Mouse (Mus musculus) heart, postnatal 25 days (tissue): ENCODE data around the gene Olfr1443. TPM values are rescaled to one million over a fixed set of nuclear protein-coding genes. Genes with fewer than 3 reads are reported as not detected.

Experiments
- DNase-seq: peaks from one replicate; pipeline ENCODE4 v3.0.0; 2022; ENCODE audit warnings: low spot score
- intact Hi-C: fragments of 180-260 bp; cut with DNase I; formaldehyde crosslinking; loops from one replicate; pipeline ENCODE4 v1.15.1; 2025
- total RNA-seq, 2 experiments: library from RNA; stranded (reverse); gene quantifications; 2 replicates each; pipeline ENCODE4 v1.2.3; 2021

The Olfr1443 gene
- total RNA-seq, 2 experiments from 2014 or later = not detected

DNA sequence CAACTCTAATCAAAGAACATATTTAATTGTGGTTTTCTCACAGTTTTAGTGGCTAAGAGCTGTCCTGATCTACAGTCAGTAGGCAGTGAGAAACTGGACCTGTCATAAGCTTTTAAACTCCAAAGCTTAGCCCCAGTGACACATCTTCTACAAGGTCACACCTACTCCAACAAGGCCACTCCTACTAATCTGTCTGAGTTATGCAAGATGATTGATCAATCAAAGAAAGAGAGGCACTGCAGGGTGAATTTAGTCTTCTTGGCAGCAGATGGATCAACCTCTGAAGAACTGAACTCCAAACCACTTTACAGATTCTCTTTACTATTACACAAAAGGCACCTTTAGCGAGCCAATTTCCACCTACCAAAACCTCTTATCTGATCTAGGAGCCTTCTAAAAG lies 47.9 kb downstream of the Olfr1443 start:
- intact Hi-C loops = no loop called here

DNA sequence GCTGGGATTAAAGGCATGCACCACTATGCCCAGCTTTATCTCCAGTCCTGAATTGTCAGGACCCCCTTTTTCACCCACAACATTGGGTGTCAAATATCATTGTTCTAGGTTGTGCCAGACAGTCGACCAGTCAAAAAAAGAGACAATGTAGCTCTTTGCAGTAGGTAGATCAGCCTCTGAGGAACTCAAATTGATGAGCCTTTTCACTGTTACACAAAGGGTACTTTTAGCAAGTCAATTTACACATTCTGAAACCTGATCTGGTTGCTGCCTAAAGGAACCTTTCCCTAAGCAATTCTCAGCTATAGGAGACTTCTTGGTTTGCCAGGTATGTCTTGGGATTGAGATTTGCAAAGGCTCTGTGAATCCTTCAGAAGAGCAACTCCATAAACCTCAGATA lies 53.1 kb downstream of the Olfr1443 start:
- no peak for DNase-seq
- intact Hi-C loops = no loop called here

More for the DNA sequence above, 47.9 kb downstream of the Olfr1443 start:
- no peak for DNase-seq

DNA sequence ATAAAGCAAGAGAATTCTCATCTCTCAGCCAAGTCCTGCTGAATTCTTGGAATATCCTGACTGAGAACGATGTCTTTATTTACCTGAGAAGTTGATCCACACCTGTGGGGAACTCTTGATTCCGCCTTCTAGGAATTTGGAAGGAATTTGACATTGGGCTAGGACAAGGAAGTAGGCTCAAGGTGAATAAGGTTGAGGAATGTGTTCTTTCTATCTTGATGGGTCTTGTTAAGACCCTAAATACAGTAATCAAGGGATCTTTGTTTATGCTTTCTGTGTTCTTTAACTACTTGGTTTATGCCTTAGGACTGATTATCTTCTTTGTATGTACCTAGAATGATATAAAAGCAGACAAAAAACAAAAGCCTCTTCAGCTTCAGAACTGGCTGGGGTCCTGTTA lies 54.0 kb downstream of the Olfr1443 start:
- intact Hi-C loops = no loop called here
- DNase-seq = no peak

Other genes starting within 250 kb of the Olfr1443 start
- 1 to 10 TPM; 7.4 to 8.3 TPM for gene Mpeg1, start 217.3 kb upstream of the Olfr1443 start, total RNA-seq
- gene Dtx4, start 176.7 kb upstream of the Olfr1443 start, total RNA-seq = 1 to 10 TPM; 6.8 to 8.1 TPM
- 1 to 10 TPM; 5.6 to 6.1 TPM for gene Fam111a, start 132.4 kb upstream of the Olfr1443 start, total RNA-seq
- gene Gm4952, start 78.1 kb upstream of the Olfr1443 start, total RNA-seq = not detected
- gene Glyat, start 44.8 kb upstream of the Olfr1443 start, total RNA-seq = not detected
- gene Olfr1442, start 7.7 kb upstream of the Olfr1443 start, total RNA-seq = not detected
- gene Keg1, start 17.7 kb downstream of the Olfr1443 start, total RNA-seq = not detected
- gene Cntf, start 87.5 kb downstream of the Olfr1443 start, total RNA-seq = 1 to 10 TPM; 2.0 to 2.4 TPM
- gene Zfp91, start 118.0 kb downstream of the Olfr1443 start, total RNA-seq = 10 to 100 TPM; 76.2 to 77.0 TPM
- 1 to 10 TPM in 1 of 2 experiments, under 1 TPM in 1; 0.88 to 1.1 TPM for gene Lpxn, start 118.1 kb downstream of the Olfr1443 start, total RNA-seq
- not detected for gene Gm5244, start 168.6 kb downstream of the Olfr1443 start, total RNA-seq
- gene Olfr1444, start 179.2 kb downstream of the Olfr1443 start, total RNA-seq = not detected
- gene Olfr1445, start 205.7 kb downstream of the Olfr1443 start, total RNA-seq = not detected
- gene Olfr1446, start 215.4 kb downstream of the Olfr1443 start, total RNA-seq = not detected
- not detected for gene Olfr1447, start 225.6 kb downstream of the Olfr1443 start, total RNA-seq
- gene Olfr1448, start 246.3 kb downstream of the Olfr1443 start, total RNA-seq = not detected